Mouse (Mus musculus) hindbrain, postnatal 0 days (tissue): ENCODE results near the gene Gm9125. TPM values are rescaled to one million over a fixed set of nuclear protein-coding genes. Genes with fewer than 3 reads are reported as not detected.
"Not testable (repeated sequence)": the region's sequence is repeated elsewhere in the genome, so short reads cannot be mapped to it uniquely, and the experiment has no call there.

Experiments
- ATAC-seq: fragments of 200-750 bp; cut with Nextera tagmentation; 2 replicates; pipeline ENCODE4 v1.8.0; 2017; ENCODE audit warnings: mild to moderate bottlenecking, moderate TSS enrichment, moderate library complexity
- DNase-seq: peaks from one replicate; pipeline ENCODE4 v3.0.0-alpha.2; 2015; ENCODE audit warnings: low spot score
- H3K27ac ChIP-seq: fragments of 300-500 bp; sonication (generic); 2 replicates; pipeline ENCODE4 v1.5.1; 2014; ENCODE audit warnings: mild to moderate bottlenecking
- H3K27me3 ChIP-seq: fragments of 300-500 bp; sonication (generic); 2 replicates; pipeline ENCODE4 v1.6.1; 2014; ENCODE audit warnings: low read length, mixed read lengths; ENCODE audit not compliant: insufficient read depth
- H3K36me3 ChIP-seq: fragments of 300-500 bp; sonication (generic); 2 replicates; pipeline ENCODE4 v1.6.1; 2014; ENCODE audit warnings: low read length, mixed read lengths; ENCODE audit not compliant: insufficient read depth
- H3K4me1 ChIP-seq: fragments of 300-500 bp; sonication (generic); 2 replicates; pipeline ENCODE4 v1.6.1; 2014; ENCODE audit warnings: antibody characterized with exemption, low read length, mixed read lengths; ENCODE audit not compliant: insufficient read depth
- H3K4me2 ChIP-seq: fragments of 300-500 bp; sonication (generic); 2 replicates; pipeline ENCODE4 v1.6.1; 2014; ENCODE audit warnings: low read depth, mild to moderate bottlenecking, low read length, moderate library complexity, mixed read lengths
- H3K4me3 ChIP-seq: fragments of 300-500 bp; sonication (generic); 2 replicates; pipeline ENCODE4 v1.5.1; 2014; ENCODE audit warnings: low read length
- H3K9ac ChIP-seq: fragments of 300-500 bp; sonication (generic); replicated peaks from 2 replicates; pipeline ENCODE4 v1.6.1; 2014; ENCODE audit warnings: mild to moderate bottlenecking, low read length, moderate library complexity, mixed read lengths
- H3K9me3 ChIP-seq: fragments of 300-500 bp; sonication (generic); 2 replicates; pipeline ENCODE4 v1.6.1; 2016; ENCODE audit warnings: low read length, mixed read lengths
- WGBS: fragments of 180-500 bp; shearing (Covaris S2); extraction: QIAGEN DNeasy Blood & Tissue Kit; methylation state at CpG from one replicate; pipeline ENCODE4 v1.1.7; 2014; 5-methylcytosine and 5-hydroxymethylcytosine counted together
- polyA plus RNA-seq: library from polyadenylated mRNA; unstranded; fragments of >200 nt; fragmentation: Nextera tagmentation; extraction: Ambion mirVana; gene quantifications from 2 replicates; pipeline ENCODE4 v1.2.1, GENCODE M21; 2015
- total RNA-seq: library from RNA; depleted of rRNA; stranded (reverse); fragments of >200 nt; gene quantifications from 2 replicates; pipeline ENCODE4 v1.2.3, GENCODE M21; 2014; rRNA removed

Gene Gm9125
- total RNA-seq (not detected in 2 replicates), polyA plus RNA-seq (not detected in 2 replicates)

- 82% methylated on average over 1 of the region's 3 CpGs for WGBS
- H3K4me2 ChIP-seq, ATAC-seq, H3K4me3 ChIP-seq, DNase-seq, H3K9ac ChIP-seq, H3K4me1 ChIP-seq, H3K36me3 ChIP-seq, H3K27me3 ChIP-seq, H3K9me3 ChIP-seq, H3K27ac ChIP-seq: not testable (repeated sequence)
Measured at GRCm38 (mm10) chr3:94054785-94055184, at the start of gene Gm9125. Gene Gm9125 (minus strand): TSS chr3:94054885.

GRCm38 (mm10) chr3:94072544-94072943 is 17.9 kb upstream of the Gm9125 start, which contains the start of gene Gm10697:
Gene Gm10697 (minus strand): TSS chr3:94072644.
- not testable (repeated sequence) for DNase-seq

GRCm38 (mm10) chr3:94049566-94050121 is 5.0 kb downstream of the Gm9125 start:
- H3K27me3 ChIP-seq, H3K36me3 ChIP-seq, H3K4me1 ChIP-seq, H3K4me3 ChIP-seq, H3K9me3 ChIP-seq, H3K4me2 ChIP-seq, ATAC-seq, H3K27ac ChIP-seq, H3K9ac ChIP-seq, DNase-seq: not testable (repeated sequence)
- WGBS = no CpG with 5 or more reads among the region's 5 CpGs

More at GRCm38 (mm10) chr3:94072544-94072943, 17.9 kb upstream of the Gm9125 start, which contains the start of gene Gm10697:
- whole genome bisulfite sequencing = 67% methylated on average over 1 of the region's 3 CpGs
- not testable (repeated sequence) for H3K9ac ChIP-seq, H3K4me1 ChIP-seq, H3K36me3 ChIP-seq, ATAC-seq, H3K4me2 ChIP-seq, H3K27ac ChIP-seq, H3K9me3 ChIP-seq, H3K4me3 ChIP-seq, H3K27me3 ChIP-seq

GRCm38 (mm10) chr3:94038241-94038640 is 16.4 kb downstream of the Gm9125 start:
- not testable (repeated sequence) for H3K4me2 ChIP-seq, H3K36me3 ChIP-seq, DNase-seq, H3K9ac ChIP-seq, H3K4me3 ChIP-seq, H3K27ac ChIP-seq, H3K9me3 ChIP-seq, H3K4me1 ChIP-seq, ATAC-seq, H3K27me3 ChIP-seq
- WGBS = 84% methylated on average over 1 of the region's 1 CpGs

- not testable (repeated sequence) for H3K27me3 ChIP-seq, H3K36me3 ChIP-seq, ATAC-seq, DNase-seq, H3K9me3 ChIP-seq, H3K4me3 ChIP-seq, H3K4me1 ChIP-seq, H3K4me2 ChIP-seq, H3K9ac ChIP-seq, H3K27ac ChIP-seq
- 97% methylated on average over 13 of the region's 18 CpGs for WGBS
Measured at GRCm38 (mm10) chr3:94034400-94034799, 20.3 kb downstream of the Gm9125 start.

Other genes starting within 250 kb of the Gm9125 start
- gene Tdpoz3, start 228.9 kb downstream of the Gm9125 start, total RNA-seq = not detected in 2 replicates
- not detected in 2 replicates for gene Tdpoz3, start 228.9 kb downstream of the Gm9125 start, polyA plus RNA-seq
- not detected in 2 replicates for gene Gm9117, start 111.3 kb downstream of the Gm9125 start, total RNA-seq
- not detected in 2 replicates for gene Gm9117, start 111.3 kb downstream of the Gm9125 start, polyA plus RNA-seq
- gene Tdpoz5, start 93.6 kb downstream of the Gm9125 start, total RNA-seq = not detected in 2 replicates
- gene Tdpoz5, start 93.6 kb downstream of the Gm9125 start, polyA plus RNA-seq = not detected in 2 replicates
- gene Gm10697, start 17.8 kb upstream of the Gm9125 start, total RNA-seq = not detected in 2 replicates
- gene Gm10697, start 17.8 kb upstream of the Gm9125 start, polyA plus RNA-seq = not detected in 2 replicates
- not detected in 2 replicates for gene Gm10696, start 123.3 kb upstream of the Gm9125 start, total RNA-seq
- not detected in 2 replicates for gene Gm10696, start 123.3 kb upstream of the Gm9125 start, polyA plus RNA-seq
- gene Gm5286, start 141.8 kb upstream of the Gm9125 start, total RNA-seq = not detected in 2 replicates
- gene Gm5286, start 141.8 kb upstream of the Gm9125 start, polyA plus RNA-seq = not detected in 2 replicates
- not detected in 2 replicates for gene Gm4778, start 209.2 kb upstream of the Gm9125 start, total RNA-seq
- not detected in 2 replicates for gene Gm4778, start 209.2 kb upstream of the Gm9125 start, polyA plus RNA-seq